Mouse (Mus musculus) gastrocnemius, postnatal 36 days (tissue): ENCODE measurements around the gene Gm11939. TPM values are rescaled to one million over a fixed set of nuclear protein-coding genes. Genes with fewer than 3 reads are reported as not detected.

ENCODE experiments used
- total RNA-seq, 2 experiments: library from RNA; stranded (reverse); gene quantifications; 2 replicates each; pipeline ENCODE4 v1.2.3; 2021

Gm11939 gene
- total RNA-seq, 2 experiments from 2014 or later, result not detected

Other genes with a start within 250 kb of the Gm11939 start
- gene Krt25, start 236.5 kb downstream of the Gm11939 start, total RNA-seq, result not detected
- gene Krt26, start 221.5 kb downstream of the Gm11939 start, total RNA-seq, result not detected
- gene Krt27, start 208.4 kb downstream of the Gm11939 start, total RNA-seq, result not detected
- not detected for gene Krt28, start 184.6 kb downstream of the Gm11939 start, total RNA-seq
- gene Krt10, start 170.1 kb downstream of the Gm11939 start, total RNA-seq, result 1 to 10 TPM; 3.3 to 3.5 TPM
- not detected for gene Krt12, start 137.2 kb downstream of the Gm11939 start, total RNA-seq
- gene Krt20, start 121.3 kb downstream of the Gm11939 start, total RNA-seq, result under 1 TPM in 1 of 2 experiments, not detected in 1; 0.17 TPM
- gene Krt23, start 66.3 kb downstream of the Gm11939 start, total RNA-seq, result not detected
- gene Krt39, start 38.1 kb downstream of the Gm11939 start, total RNA-seq, result not detected
- gene Krt40, start 16.3 kb downstream of the Gm11939 start, total RNA-seq, result not detected
- not detected for gene Krtap3-3, start 8.6 kb downstream of the Gm11939 start, total RNA-seq
- not detected for gene Krtap3-2, start 2.6 kb downstream of the Gm11939 start, total RNA-seq
- not detected for gene Krtap3-1, start 7.2 kb upstream of the Gm11939 start, total RNA-seq
- not detected for gene Krtap1-5, start 21.6 kb upstream of the Gm11939 start, total RNA-seq
- not detected for gene Krtap1-4, start 24.2 kb upstream of the Gm11939 start, total RNA-seq
- gene Krtap1-3, start 31.9 kb upstream of the Gm11939 start, total RNA-seq, result not detected
- not detected for gene Krtap9-3, start 38.6 kb upstream of the Gm11939 start, total RNA-seq
- not detected for gene Gm11938, start 43.8 kb upstream of the Gm11939 start, total RNA-seq
- gene Gm11937, start 50.7 kb upstream of the Gm11939 start, total RNA-seq, result not detected
- not detected for gene Krtap2-4, start 55.4 kb upstream of the Gm11939 start, total RNA-seq
- not detected for gene Gm11562, start 61.0 kb upstream of the Gm11939 start, total RNA-seq
- gene Krtap4-1, start 68.8 kb upstream of the Gm11939 start, total RNA-seq, result not detected
- not detected for gene Krtap4-2, start 75.6 kb upstream of the Gm11939 start, total RNA-seq
- not detected for gene Krtap4-7, start 84.6 kb upstream of the Gm11939 start, total RNA-seq
- gene Gm11555, start 90.8 kb upstream of the Gm11939 start, total RNA-seq, result not detected
- not detected for gene Gm11563, start 99.5 kb upstream of the Gm11939 start, total RNA-seq
- gene Krtap4-6, start 106.5 kb upstream of the Gm11939 start, total RNA-seq, result not detected
- not detected for gene Gm14190, start 131.3 kb upstream of the Gm11939 start, total RNA-seq
- gene Gm14180, start 174.8 kb upstream of the Gm11939 start, total RNA-seq, result not detected
- not detected for gene Gm11595, start 213.4 kb upstream of the Gm11939 start, total RNA-seq
- not detected for gene Krtap4-8, start 221.2 kb upstream of the Gm11939 start, total RNA-seq
- not detected for gene Krtap4-9, start 225.7 kb upstream of the Gm11939 start, total RNA-seq
- not detected for gene Gm11596, start 234.0 kb upstream of the Gm11939 start, total RNA-seq
- not detected for gene Gm11569, start 239.5 kb upstream of the Gm11939 start, total RNA-seq
- not detected for gene Gm11554, start 245.0 kb upstream of the Gm11939 start, total RNA-seq